Mouse (Mus musculus) MEL (cell line): ENCODE data around the gene Zkscan4. TPM values are rescaled to one million over a fixed set of nuclear protein-coding genes. Genes with fewer than 3 reads are reported as not detected.
A peak's percentile ranks its signal among the peaks of the same experiment; 100 is the strongest.

ENCODE experiments used
- DNase-seq: peaks from one replicate; pipeline ENCODE4 v3.0.0; 2011; ENCODE audit warnings: low read depth, low spot score
- H3K27ac ChIP-seq: 2 replicates; pipeline ENCODE4 v1.5.1; 2012; ENCODE audit warnings: low read depth, mild to moderate bottlenecking, control low read depth, low read length, moderate library complexity; ENCODE audit not compliant: control insufficient read depth
- H3K27me3 ChIP-seq, 2 experiments: fragments of 150-350 bp in 1 of 2; sonication (generic) in 1 of 2; 2 replicates each; pipeline ENCODE4 v1.6.1; 2012; ENCODE audit warnings: low read length in 2 of 2, mild to moderate bottlenecking in 2 of 2, improper control_type of control experiment in 1 of 2, moderate library complexity in 1 of 2; ENCODE audit not compliant: insufficient read depth in 2 of 2, control insufficient read depth in 1 of 2
- H3K36me3 ChIP-seq, 2 experiments: 2 replicates each; pipeline ENCODE4 v1.6.1; 2012 to 2014; ENCODE audit warnings: low read length in 2 of 2, improper control_type of control experiment in 1 of 2, inconsistent platforms in 1 of 2, mild to moderate bottlenecking in 1 of 2; ENCODE audit not compliant: insufficient read depth in 2 of 2, control insufficient read depth in 1 of 2
- H3K4me1 ChIP-seq, 2 experiments: fragments of 150-350 bp in 1 of 2; sonication (generic) in 1 of 2; 2 replicates each; pipeline ENCODE4 v1.6.1; 2012; ENCODE audit warnings: low read length in 2 of 2, improper control_type of control experiment in 1 of 2, mild to moderate bottlenecking in 1 of 2; ENCODE audit not compliant: insufficient read depth in 2 of 2, control insufficient read depth in 1 of 2
- H3K4me3 ChIP-seq, 2 experiments: fragments of 150-350 bp in 1 of 2; sonication (generic) in 1 of 2; 2 replicates each; pipeline ENCODE4 v1.5.1; 2012; ENCODE audit warnings: low read depth in 2 of 2, low read length in 2 of 2, mild to moderate bottlenecking in 2 of 2, moderate library complexity in 2 of 2, control low read depth in 1 of 2, improper control_type of control experiment in 1 of 2; ENCODE audit not compliant: control insufficient read depth in 1 of 2, insufficient read depth in 1 of 2
- H3K79me2 ChIP-seq: 2 replicates; pipeline ENCODE4 v1.6.1; 2012; ENCODE audit warnings: mild to moderate bottlenecking, low read length, moderate library complexity; ENCODE audit not compliant: control insufficient read depth, poor library complexity, insufficient read depth
- H3K9ac ChIP-seq: 2 replicates; pipeline ENCODE4 v1.6.1; 2012; ENCODE audit warnings: low read depth, mild to moderate bottlenecking, control low read depth, low read length, moderate library complexity; ENCODE audit not compliant: control insufficient read depth, poor library complexity, severe bottlenecking
- H3K9me3 ChIP-seq: fragments of 150-350 bp; sonication (generic); replicated peaks from 2 replicates; pipeline ENCODE4 v1.6.1; 2012; ENCODE audit warnings: mild to moderate bottlenecking, low read length, improper control_type of control experiment, moderate library complexity; ENCODE audit not compliant: insufficient read depth
- CHD2 ChIP-seq: IDR thresholded peaks from 2 replicates; pipeline ENCODE4 v1.6.1; 2011; ENCODE audit warnings: low read length, improper control_type of control experiment
- EP300 ChIP-seq, 2 experiments: IDR thresholded peaks; 2 replicates each; pipeline ENCODE4 v1.6.1; 2011; ENCODE audit warnings: improper control_type of control experiment in 2 of 2, low read length in 2 of 2, low read depth in 1 of 2, mild to moderate bottlenecking in 1 of 2
- GATA1 ChIP-seq: IDR thresholded peaks from 2 replicates; pipeline ENCODE4 v1.6.1; 2011; ENCODE audit warnings: low read depth, low read length, improper control_type of control experiment
- KAT2A ChIP-seq: conservative IDR thresholded peaks from 2 replicates; pipeline ENCODE4 v1.6.1; 2012; ENCODE audit warnings: low read depth, low read length, improper control_type of control experiment, inconsistent platforms
- MAX ChIP-seq: IDR thresholded peaks from 2 replicates; pipeline ENCODE4 v1.6.1; 2011; ENCODE audit warnings: low read length, improper control_type of control experiment
- MAZ ChIP-seq: IDR thresholded peaks from 2 replicates; pipeline ENCODE4 v1.6.1; 2012; ENCODE audit warnings: low read depth, mild to moderate bottlenecking, inconsistent platforms, low read length, improper control_type of control experiment
- MEF2A ChIP-seq: IDR thresholded peaks from 2 replicates; pipeline ENCODE4 v1.6.1; 2014; ENCODE audit warnings: low read depth, mild to moderate bottlenecking, inconsistent platforms, low read length, improper control_type of control experiment; ENCODE audit not compliant: poor library complexity, insufficient replicate concordance, severe bottlenecking; ENCODE audit errors: extremely low read depth
- MXI1 ChIP-seq: IDR thresholded peaks from 2 replicates; pipeline ENCODE4 v1.6.1; 2011; ENCODE audit warnings: mild to moderate bottlenecking, low read depth, low read length, improper control_type of control experiment
- MYC ChIP-seq: IDR thresholded peaks from 2 replicates; pipeline ENCODE4 v1.6.1; 2011; ENCODE audit warnings: low read depth, mild to moderate bottlenecking, low read length, improper control_type of control experiment, moderate library complexity
- NELFE ChIP-seq: IDR thresholded peaks from 2 replicates; pipeline ENCODE4 v1.6.1; 2011; ENCODE audit warnings: low read depth, low read length, improper control_type of control experiment
- POLR2A ChIP-seq, 2 experiments: IDR thresholded peaks; 2 replicates each; pipeline ENCODE4 v1.6.1; 2011 to 2012; ENCODE audit warnings: low read length in 2 of 2, mild to moderate bottlenecking in 2 of 2, control low read depth in 1 of 2, improper control_type of control experiment in 1 of 2, low read depth in 1 of 2, moderate library complexity in 1 of 2; ENCODE audit not compliant: control insufficient read depth in 1 of 2, insufficient read depth in 1 of 2, poor library complexity in 1 of 2
- RAD21 ChIP-seq: IDR thresholded peaks from 2 replicates; pipeline ENCODE4 v1.6.1; 2011; ENCODE audit warnings: mild to moderate bottlenecking, low read depth, low read length, improper control_type of control experiment
- SIN3A ChIP-seq: IDR thresholded peaks from 2 replicates; pipeline ENCODE4 v1.6.1; 2012; ENCODE audit warnings: low read length, improper control_type of control experiment, inconsistent platforms
- TAL1 ChIP-seq: IDR thresholded peaks from 2 replicates; pipeline ENCODE4 v1.6.1; 2012; ENCODE audit warnings: mild to moderate bottlenecking, inconsistent platforms, low read length, moderate library complexity, mixed read lengths
- TBP ChIP-seq: IDR thresholded peaks from 2 replicates; pipeline ENCODE4 v1.8.0; 2011; ENCODE audit warnings: low read depth, low read length, improper control_type of control experiment
- TCF12 ChIP-seq: IDR thresholded peaks from 2 replicates; pipeline ENCODE4 v1.6.1; 2014; ENCODE audit warnings: low read depth, mild to moderate bottlenecking, inconsistent platforms, low read length, improper control_type of control experiment, moderate library complexity
- UBTF ChIP-seq: IDR thresholded peaks from 2 replicates; pipeline ENCODE4 v1.6.1; 2012; ENCODE audit warnings: low read depth, mild to moderate bottlenecking, inconsistent platforms, low read length, improper control_type of control experiment, moderate library complexity, borderline replicate concordance; ENCODE audit not compliant: insufficient read depth
- USF1 ChIP-seq: IDR thresholded peaks from 2 replicates; pipeline ENCODE4 v1.6.1; 2014; ENCODE audit warnings: low read depth, mild to moderate bottlenecking, inconsistent platforms, low read length, improper control_type of control experiment, moderate library complexity
- ZKSCAN1 ChIP-seq: IDR thresholded peaks from 2 replicates; pipeline ENCODE4 v1.6.1; 2012; ENCODE audit warnings: low read depth, mild to moderate bottlenecking, inconsistent platforms, low read length, improper control_type of control experiment, moderate library complexity
- ZNF384 ChIP-seq: IDR thresholded peaks from 2 replicates; pipeline ENCODE4 v1.6.1; 2012; ENCODE audit warnings: low read depth, mild to moderate bottlenecking, inconsistent platforms, low read length, improper control_type of control experiment
- polyA plus RNA-seq, 2 experiments: library from polyadenylated mRNA; stranded (reverse) in 1 of 2; unstranded in 1 of 2; fragments of >175 nt in 1 of 2; fragments of >200 nt in 1 of 2; gene quantifications; 2 replicates each; pipeline versions ENCODE4 v1.2.1 to v1.2.4; 2012; ENCODE audit warnings: low replicate concordance in 2 of 2, low read depth in 1 of 2; ENCODE audit not compliant: insufficient read length in 2 of 2, insufficient read depth in 1 of 2, missing spikeins in 1 of 2
- total RNA-seq: library from RNA; depleted of rRNA; stranded (reverse); fragments of 300-350 nt; gene quantifications from 2 replicates; pipeline ENCODE4 v1.2.3, GENCODE M21; 2012

Zkscan4 gene
- total and polyA plus RNA-seq, 3 experiments: not detected

GRCm38 (mm10) chr13:21469097-21469496, 9.6 kb upstream of the Zkscan4 start (continued):
- TF ChIP-seq MXI1 (0 out of 2 replicates have a peak, but pooled peaks have one; percentile 11), ZKSCAN1 (no peak)

GRCm38 (mm10) chr13:21472427-21472826, 6.3 kb upstream of the Zkscan4 start:
- H3K4me1 ChIP-seq: peaks cover 0 to 7% of the 10 kb centered on the region in 2 experiments; a peak in 2 of 4 replicates
- H3K4me3 ChIP-seq: peak overlapping the region in 1 of 2 experiments; percentile 19; a peak in 2 of 4 replicates
- peak overlapping the region; percentile 30; the same call in 1 of the 2 replicates for H3K9ac ChIP-seq
- no peak overlapping the region for H3K27ac ChIP-seq
- H3K36me3 ChIP-seq: peaks cover 0 to 7% of the 10 kb centered on the region in 2 experiments; a peak in 2 of 4 replicates
- H3K27me3 ChIP-seq: no peaks in the 10 kb centered on the region; a peak in 1 of 4 replicates
- TF ChIP-seq EP300 (IDR thresholded peaks at IDR 0.05; ENCODE audit: low read depth in 1 of 2, low read length in 2 of 2) (peak; percentile 54 to 70; a peak in 3 of 4 replicates), NELFE (no peak), TAL1 (peak; percentile 12; the same call in 1 of the 2 replicates), TCF12 (peak; percentile 71), GATA1 (peak; percentile 78)
- no peaks in the 10 kb centered on the region for H3K79me2 ChIP-seq
- no peaks in the 10 kb centered on the region for H3K9me3 ChIP-seq
- peak; percentile 48 for DNase-seq

- Histone ChIP-seq H3K27ac (no peak overlapping the region), H3K27me3 (peaks cover 0 to 1% of the 10 kb centered on the region in 2 experiments; a peak in 2 of 4 replicates), H3K9ac (no peak overlapping the region), H3K79me2 (no peaks in the 10 kb centered on the region), H3K4me1 (no peaks in the 10 kb centered on the region), H3K9me3 (no peaks in the 10 kb centered on the region), H3K36me3 (no peaks in the 10 kb centered on the region), H3K4me3 (no peak overlapping the region)
- no peak for DNase-seq
- TF ChIP-seq CHD2: no peak
- TF ChIP-seq TCF12: no peak
- TF ChIP-seq MEF2A: no peak
- no peak for TF ChIP-seq TAL1
- TF ChIP-seq RAD21: no peak
- TF ChIP-seq GATA1: no peak
- no peak for TF ChIP-seq KAT2A
- no peak for TF ChIP-seq UBTF
- TF ChIP-seq MAX: no peak
- TF ChIP-seq SIN3A: no peak
- no peak for TF ChIP-seq ZNF384
- no peak for TF ChIP-seq TBP
- no peak for TF ChIP-seq POLR2A (IDR thresholded peaks at IDR 0.05; ENCODE audit: control insufficient read depth in 1 of 2, insufficient read depth in 1 of 2, low read depth in 1 of 2, low read length in 2 of 2, poor library complexity in 1 of 2)
- no peak for TF ChIP-seq USF1
- no peak for TF ChIP-seq MYC
- no peak for TF ChIP-seq MAZ
Observed at GRCm38 (mm10) chr13:21486881-21487280, 8.2 kb downstream of the Zkscan4 start.
